ENCODE assay signal across 11 mouse cellular contexts in the genomic region with DNA sequence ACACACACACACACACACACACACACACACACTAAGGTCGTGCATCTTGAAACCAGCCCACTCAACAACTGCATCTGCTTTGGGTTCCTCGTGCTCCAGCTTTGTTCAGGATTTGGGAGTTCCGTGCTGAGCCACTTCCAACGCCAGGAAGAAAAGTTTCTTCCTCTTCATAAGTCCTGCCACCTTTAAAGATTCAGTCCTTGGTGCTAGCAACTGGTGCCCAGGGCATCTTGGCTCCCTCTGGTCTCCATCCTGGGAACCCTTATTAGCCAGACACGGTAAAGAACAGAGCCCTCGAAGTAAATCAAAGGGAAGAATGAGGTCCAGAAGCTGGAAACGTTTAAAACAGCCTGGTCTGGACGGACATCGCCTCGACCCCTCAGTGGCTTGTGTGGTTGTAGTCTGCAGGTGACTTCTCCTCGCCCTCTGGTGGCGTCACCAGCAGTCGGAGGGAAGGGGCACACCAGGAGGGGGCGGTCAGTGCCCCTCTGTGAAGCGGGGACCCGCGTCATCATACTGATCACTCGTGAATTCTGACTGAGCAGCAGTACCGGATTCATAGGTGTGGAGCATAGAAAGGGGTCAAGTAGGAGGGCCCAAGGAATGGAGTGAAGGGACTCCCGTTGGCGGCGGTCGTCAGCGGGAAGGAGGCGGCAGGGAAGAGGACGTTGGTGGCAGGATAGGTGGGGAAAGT. TPM values are rescaled to one million over a fixed set of nuclear protein-coding genes. Genes with fewer than 3 reads are reported as not detected.
A peak's percentile ranks its signal among the peaks of the same experiment; 100 is the strongest.
DNase-seq lines count a peak whose midpoint lies in the region; ATAC-seq and TF ChIP-seq lines count a peak whose summit lies in the region.
"Had no signal": no experiment of that assay in that cellular context is flagged by ENCODE, and none has a peak within 500 bp of the region (broad histone marks: within the 10 kb centered on the region; RNA-seq: fewer than 3 reads in every experiment).

No protein-coding gene starts in this region.

- no peaks in the 10 kb centered on the region for H3K36me3 ChIP-seq in heart, embryonic 11.5 days (ENCODE audit: control insufficient read depth, insufficient read depth, low read length)
- peaks cover 0 to 36% of the 10 kb centered on the region in 2 experiments; a peak in 2 of 4 replicates for H3K36me3 ChIP-seq in MEL (ENCODE audit: control insufficient read depth in 1 of 2, insufficient read depth in 2 of 2, low read length in 2 of 2)
- H3K36me3 ChIP-seq in hindbrain, embryonic 13.5 days, result no peaks in the 10 kb centered on the region

- H3K4me2 ChIP-seq in heart, embryonic 11.5 days, result peak overlapping the region; percentile 96
- H3K4me2 ChIP-seq in hindbrain, embryonic 13.5 days, result peak overlapping the region; percentile 91

- TF ChIP-seq RAD21 in MEL (IDR thresholded peaks at IDR 0.05; ENCODE audit: low read depth, low read length), result no peak

- no peaks in the 10 kb centered on the region for H3K9me3 ChIP-seq in heart, embryonic 11.5 days (replicated peaks; ENCODE audit: control insufficient read depth, low read length)
- no peaks in the 10 kb centered on the region for H3K9me3 ChIP-seq in MEL (replicated peaks; ENCODE audit: insufficient read depth, low read length)
- H3K9me3 ChIP-seq in hindbrain, embryonic 13.5 days, result no peaks in the 10 kb centered on the region

- intact Hi-C loops in heart, postnatal 25 days (cut with DNase I), result no loop called here

- H3K27ac ChIP-seq in heart, embryonic 11.5 days (ENCODE audit: low read depth, low read length), result no peak overlapping the region
- peak overlapping the region; percentile 93 for H3K27ac ChIP-seq in MEL (ENCODE audit: control insufficient read depth, low read depth, low read length)
- no peak overlapping the region for H3K27ac ChIP-seq in hindbrain, embryonic 13.5 days
- H3K27ac ChIP-seq in cerebellum, adult 2 months (ENCODE audit: insufficient read depth, low read length), result no peak overlapping the region
- H3K27ac ChIP-seq: macrophage had no signal

- H3K27me3 ChIP-seq in heart, embryonic 11.5 days (ENCODE audit: control insufficient read depth, insufficient read depth, low read length), result peaks cover 60% of the 10 kb centered on the region
- H3K27me3 ChIP-seq in MEL (ENCODE audit: control insufficient read depth in 1 of 2, insufficient read depth in 2 of 2, low read length in 2 of 2), result peaks cover 0 to 2% of the 10 kb centered on the region in 2 experiments; a peak in 1 of 4 replicates
- peaks cover 67% of the 10 kb centered on the region for H3K27me3 ChIP-seq in hindbrain, embryonic 13.5 days
- peaks cover 9% of the 10 kb centered on the region; the same call in 1 of the 2 replicates for H3K27me3 ChIP-seq in cerebellum, adult 2 months (ENCODE audit: control insufficient read depth, insufficient read depth, low read length)

- peak overlapping the region; percentile 59 for H3K4me3 ChIP-seq in heart, embryonic 11.5 days (ENCODE audit: low read depth, low read length)
- peak overlapping the region; percentile 73 to 81 for H3K4me3 ChIP-seq in MEL (ENCODE audit: control insufficient read depth in 1 of 2, insufficient read depth in 1 of 2, low read depth in 2 of 2, low read length in 2 of 2)
- peak overlapping the region; percentile 49 for H3K4me3 ChIP-seq in hindbrain, embryonic 13.5 days
- no peak overlapping the region for H3K4me3 ChIP-seq in cerebellum, adult 2 months (replicated peaks; ENCODE audit: insufficient read depth, low read depth, low read length)

- peak in 1 of 2 experiments; percentile 42; a peak in 2 of 4 replicates for TF ChIP-seq EP300 in MEL (IDR thresholded peaks at IDR 0.05; ENCODE audit: low read depth in 1 of 2, low read length in 2 of 2)

- peaks cover 4% of the 10 kb centered on the region for H3K79me2 ChIP-seq in MEL (ENCODE audit: control insufficient read depth, insufficient read depth, low read length, poor library complexity)

- 7% methylated on average over 26 of the region's 26 CpGs for WGBS in heart, embryonic 11.5 days (ENCODE audit: insufficient replicate concordance)
- WGBS in hindbrain, embryonic 13.5 days, result 11% methylated on average over 26 of the region's 26 CpGs
- WGBS in cerebellum, adult 2 months, result 13% methylated on average over 26 of the region's 26 CpGs

- peak; percentile 13 to 48 (median 33); a peak in 4 of 6 replicates for TF ChIP-seq CTCF in MEL (IDR thresholded peaks at IDR 0.05 in 2 of 3, conservative IDR thresholded peaks at IDR 0.05 in 1 of 3; ENCODE audit: control insufficient read depth in 1 of 3, insufficient read depth in 1 of 3, low read depth in 2 of 3, low read length in 3 of 3, poor library complexity in 1 of 3, severe bottlenecking in 1 of 3)
- no peak for TF ChIP-seq CTCF in cerebellum, adult 2 months (IDR thresholded peaks at IDR 0.05; ENCODE audit: borderline replicate concordance, insufficient read depth, low read depth, low read length)

- ATAC-seq in heart, embryonic 11.5 days (replicated peaks; ENCODE audit: insufficient number of reproducible peaks, low FRiP score, low TSS enrichment), result 0 out of 2 replicates have a peak, but pooled peaks have one; percentile 9
- ATAC-seq in hindbrain, embryonic 13.5 days (ENCODE audit: low FRiP score), result no peak
- ATAC-seq in megakaryocyte progenitor cell, adult 5-6 weeks (replicated peaks; ENCODE audit: poor library complexity), result peak; percentile 38

- peak; percentile 23 to 38; a peak in 1 of 4 replicates for TF ChIP-seq POLR2A in MEL (IDR thresholded peaks at IDR 0.05; ENCODE audit: control insufficient read depth in 1 of 2, insufficient read depth in 1 of 2, low read depth in 1 of 2, low read length in 2 of 2, poor library complexity in 1 of 2)
- no peak for TF ChIP-seq POLR2A in cerebellum, adult 2 months (IDR thresholded peaks at IDR 0.05; ENCODE audit: borderline replicate concordance, insufficient read depth, low read length)

- 0 out of 2 replicates have a peak overlapping the region, but pooled peaks have one; percentile 18 for H3K9ac ChIP-seq in heart, embryonic 11.5 days (ENCODE audit: low read depth, low read length)
- peak overlapping the region; percentile 77 for H3K9ac ChIP-seq in MEL (ENCODE audit: control insufficient read depth, low read depth, low read length, poor library complexity, severe bottlenecking)
- peak overlapping the region; percentile 65 for H3K9ac ChIP-seq in hindbrain, embryonic 13.5 days

- H3K4me1 ChIP-seq in heart, embryonic 11.5 days (ENCODE audit: control insufficient read depth, insufficient read depth, low read length), result peaks cover 14% of the 10 kb centered on the region; the same call in 1 of the 2 replicates
- H3K4me1 ChIP-seq in MEL (ENCODE audit: control insufficient read depth in 1 of 2, insufficient read depth in 2 of 2, low read length in 2 of 2), result peaks cover 28 to 43% of the 10 kb centered on the region in 2 experiments
- peaks cover 43% of the 10 kb centered on the region for H3K4me1 ChIP-seq in hindbrain, embryonic 13.5 days (replicated peaks)
- 0 out of 2 replicates have a peak, but pooled peaks cover 7% of the 10 kb centered on the region for H3K4me1 ChIP-seq in cerebellum, adult 2 months (ENCODE audit: control insufficient read depth, insufficient read depth, low read length)

- DNase-seq in heart, postnatal 25 days (ENCODE audit: low spot score), result no peak
- DNase-seq in MEL (ENCODE audit: low read depth, low spot score), result peak; percentile 71
- no peak for DNase-seq in natural killer cell, adult 2 months (ENCODE audit: low spot score in 2 of 2)
- no peak for DNase-seq in cerebellum, adult 2 months
- DNase-seq in testis, postnatal 10 days (ENCODE audit: low spot score), result no peak
- DNase-seq: cerebellum, adult 8-10 months had no signal

TF ChIP-seq in MEL, 35 proteins besides CTCF, POLR2A, EP300 and RAD21 (continues in another document):
- TF ChIP-seq CHD1 (IDR thresholded peaks at IDR 0.05; ENCODE audit: low read depth, low read length), result 0 out of 2 replicates have a peak, but pooled peaks have one; percentile 39
- TF ChIP-seq CHD2 (IDR thresholded peaks at IDR 0.05; ENCODE audit: low read length), result no peak
- 0 out of 2 replicates have a peak, but pooled peaks have one; percentile 7 for TF ChIP-seq SMC3 (IDR thresholded peaks at IDR 0.05; ENCODE audit: low read depth, low read length)
- TF ChIP-seq UBTF (IDR thresholded peaks at IDR 0.05; ENCODE audit: borderline replicate concordance, insufficient read depth, low read depth, low read length), result 0 out of 2 replicates have a peak, but pooled peaks have one; percentile 20

RNA-seq across cellular contexts. Expression of gene Nkx1-2, which starts 2.7 kb away (rescaled TPM):
- polyA plus RNA-seq in heart, embryonic 11.5 days (2014; fragmentation: Nextera tagmentation; extraction: Ambion mirVana), result 0.04 TPM in 1 of 2 replicates, not detected in the other
- not detected for total RNA-seq in heart, postnatal 25 days (2021)
- total RNA-seq in MEL (2012; rRNA removed), result 1.5 and 2.4 TPM in 2 replicates
- polyA plus RNA-seq in MEL (2012; ENCODE audit: insufficient read depth in 1 of 2, insufficient read length in 2 of 2, low read depth in 1 of 2, low replicate concordance in 2 of 2, missing spikeins in 1 of 2), result 1 to 10 TPM in 1 of 2 experiments, not detected in 1; 2.8 TPM
- 0.62 and 0.80 TPM in 2 replicates for polyA plus RNA-seq in hindbrain, embryonic 13.5 days (2015; fragmentation: Nextera tagmentation; extraction: Ambion mirVana)
- not detected in 2 replicates for total RNA-seq in megakaryocyte progenitor cell, adult 5-6 weeks (2015)
- total RNA-seq in megakaryocyte progenitor cell, adult 5-6 weeks (2017), result not detected in 2 replicates
- not detected in 2 replicates for polyA plus RNA-seq in cerebellum, adult 2 months (2012; rRNA removed)
- polyA plus RNA-seq: C2C12, macrophage had no signal

RNA-seq across cellular contexts. Expression of gene Lhpp, which starts 13.7 kb away (rescaled TPM):
- polyA plus RNA-seq in heart, embryonic 11.5 days (2014; fragmentation: Nextera tagmentation; extraction: Ambion mirVana), result 21.2 and 21.9 TPM in 2 replicates
- total RNA-seq in heart, postnatal 25 days (2021), result 10 to 100 TPM; 14.6 to 15.6 TPM
- total RNA-seq in MEL (2012; rRNA removed), result 30.3 and 31.0 TPM in 2 replicates
- polyA plus RNA-seq in MEL (2012; ENCODE audit: insufficient read depth in 1 of 2, insufficient read length in 2 of 2, low read depth in 1 of 2, low replicate concordance in 2 of 2, missing spikeins in 1 of 2), result 10 to 100 TPM in 1 of 2 experiments, not detected in 1; 39.3 TPM
- 30.7 and 30.9 TPM in 2 replicates for polyA plus RNA-seq in hindbrain, embryonic 13.5 days (2015; fragmentation: Nextera tagmentation; extraction: Ambion mirVana)
- 10.8 and 14.2 TPM in 2 replicates for total RNA-seq in megakaryocyte progenitor cell, adult 5-6 weeks (2015)
- total RNA-seq in megakaryocyte progenitor cell, adult 5-6 weeks (2017), result 9.1 and 11.2 TPM in 2 replicates
- 26.7 and 30.4 TPM in 2 replicates for polyA plus RNA-seq in cerebellum, adult 2 months (2012; rRNA removed)

RNA-seq across cellular contexts. Expression of gene Oat, which starts 20.5 kb away (rescaled TPM):
- polyA plus RNA-seq in heart, embryonic 11.5 days (2014; fragmentation: Nextera tagmentation; extraction: Ambion mirVana), result 162 and 186 TPM in 2 replicates
- 100 to 1,000 TPM; 162 to 164 TPM for total RNA-seq in heart, postnatal 25 days (2021)
- total RNA-seq in MEL (2012; rRNA removed), result 226 and 236 TPM in 2 replicates
- 100 to 1,000 TPM; 190 to 209 TPM for polyA plus RNA-seq in MEL (2012; ENCODE audit: insufficient read depth in 1 of 2, insufficient read length in 2 of 2, low read depth in 1 of 2, low replicate concordance in 2 of 2, missing spikeins in 1 of 2)
- polyA plus RNA-seq in hindbrain, embryonic 13.5 days (2015; fragmentation: Nextera tagmentation; extraction: Ambion mirVana), result 87.2 and 90.0 TPM in 2 replicates
- total RNA-seq in megakaryocyte progenitor cell, adult 5-6 weeks (2015), result 92.6 and 99.4 TPM in 2 replicates
- total RNA-seq in megakaryocyte progenitor cell, adult 5-6 weeks (2017), result 110 TPM in 2 replicates
- 98.5 and 111 TPM in 2 replicates for polyA plus RNA-seq in cerebellum, adult 2 months (2012; rRNA removed)

Comparison
In these comparisons a context has a peak if more than half of its experiments do, and no peak if none do; other contexts are left out.
1. H3K9ac ChIP-seq: peak in every context shown above with its lines; median percentile 77 in MEL; 65 in hindbrain, embryonic 13.5 days; 18 in heart, embryonic 11.5 days.